Mouse (Mus musculus): ENCODE data around the gene Ptprc.

- TF ChIP-seq POLR2A (IDR thresholded peaks at IDR 0.05; ENCODE audit: borderline replicate concordance, extremely low read depth, low read depth, low read length) (no peak), CTCF (IDR thresholded peaks at IDR 0.05; ENCODE audit: insufficient read depth, low read length) (no peak)
These were observed 609 bp downstream of the Ptprc start for GRCm38 (mm10) chr1:138174705-138175492.

All from lung, adult 2 months (tissue).